Mouse (Mus musculus) midbrain, postnatal 0 days (tissue): ENCODE measurements around the gene Trappc6a. TPM values are rescaled to one million over a fixed set of nuclear protein-coding genes. Genes with fewer than 3 reads are reported as not detected.

ENCODE experiments used
- ATAC-seq: fragments of 200-750 bp; cut with Nextera tagmentation; 2 replicates; pipeline ENCODE4 v1.8.0; 2017; ENCODE audit warnings: moderate number of reproducible peaks, mild to moderate bottlenecking, moderate TSS enrichment, moderate library complexity; ENCODE audit not compliant: low FRiP score
- DNase-seq: peaks from one replicate; pipeline ENCODE4 v3.0.0-alpha.2; 2015; ENCODE audit warnings: low spot score
- H3K27ac ChIP-seq: fragments of 300-500 bp; sonication (generic); 2 replicates; pipeline ENCODE4 v1.5.1; 2014; ENCODE audit warnings: low read depth, mild to moderate bottlenecking, low read length, mixed read lengths
- H3K27me3 ChIP-seq: fragments of 300-500 bp; sonication (generic); 2 replicates; pipeline ENCODE4 v1.6.1; 2014; ENCODE audit warnings: low read length, control low read depth, mixed read lengths; ENCODE audit not compliant: insufficient read depth
- H3K36me3 ChIP-seq: fragments of 300-500 bp; sonication (generic); 2 replicates; pipeline ENCODE4 v1.6.1; 2014; ENCODE audit warnings: low read length, control low read depth, mixed read lengths; ENCODE audit not compliant: insufficient read depth
- H3K4me1 ChIP-seq: fragments of 300-500 bp; sonication (generic); 2 replicates; pipeline ENCODE4 v1.6.1; 2014; ENCODE audit warnings: mild to moderate bottlenecking, control low read depth, antibody characterized with exemption, low read length, mixed read lengths; ENCODE audit not compliant: insufficient read depth
- H3K4me2 ChIP-seq: fragments of 300-500 bp; sonication (generic); 2 replicates; pipeline ENCODE4 v1.6.1; 2014; ENCODE audit warnings: low read depth, mild to moderate bottlenecking, low read length, mixed read lengths; ENCODE audit not compliant: poor library complexity, severe bottlenecking
- H3K4me3 ChIP-seq: fragments of 300-500 bp; sonication (generic); 2 replicates; pipeline ENCODE4 v1.5.1; 2014; ENCODE audit warnings: low read depth, mild to moderate bottlenecking, low read length, moderate library complexity
- H3K9ac ChIP-seq: fragments of 300-500 bp; sonication (generic); replicated peaks from 2 replicates; pipeline ENCODE4 v1.6.1; 2014; ENCODE audit warnings: mild to moderate bottlenecking, low read length, moderate library complexity, mixed read lengths; ENCODE audit not compliant: poor library complexity, severe bottlenecking
- H3K9me3 ChIP-seq: fragments of 300-500 bp; sonication (generic); 2 replicates; pipeline ENCODE4 v1.6.1; 2016; ENCODE audit warnings: low read length, control low read depth
- CTCF ChIP-seq: IDR thresholded peaks from 2 replicates; pipeline ENCODE4 v1.5.1; 2016; ENCODE audit warnings: antibody characterized with exemption, mild to moderate bottlenecking
- WGBS: fragments of 180-500 bp; shearing (Covaris S2); extraction: QIAGEN DNeasy Blood & Tissue Kit; methylation state at CpG from one replicate; pipeline ENCODE4 v1.1.7; 2014; 5-methylcytosine and 5-hydroxymethylcytosine counted together
- polyA plus RNA-seq: library from polyadenylated mRNA; unstranded; fragments of >200 nt; fragmentation: Nextera tagmentation; extraction: Ambion mirVana; gene quantifications from 2 replicates; pipeline ENCODE4 v1.2.1, GENCODE M21; 2015
- total RNA-seq: library from RNA; depleted of rRNA; stranded (reverse); fragments of >200 nt; gene quantifications from 2 replicates; pipeline ENCODE4 v1.2.3, GENCODE M21; 2014

Gene Trappc6a
- total and polyA plus RNA-seq, 2 experiments from 2014 or later, result 23.9 to 32.6 TPM

GRCm38 (mm10) chr7:19495521-19496213 is 12.5 kb upstream of the Trappc6a start:
- no peak overlapping the region for H3K9ac ChIP-seq
- H3K27ac ChIP-seq, result no peak overlapping the region
- no peak for ATAC-seq
- H3K27me3 ChIP-seq, result peaks cover 16% of the 10 kb centered on the region
- no peak for TF ChIP-seq CTCF
- H3K36me3 ChIP-seq, result no peaks in the 10 kb centered on the region
- H3K4me1 ChIP-seq, result no peaks in the 10 kb centered on the region
- H3K4me2 ChIP-seq, result no peak overlapping the region
- H3K4me3 ChIP-seq, result no peak overlapping the region
- no peaks in the 10 kb centered on the region for H3K9me3 ChIP-seq
- 73% methylated on average over 19 of the region's 20 CpGs for WGBS
- no peak for DNase-seq

- no peak for TF ChIP-seq CTCF
- H3K27me3 ChIP-seq, result peaks cover 11% of the 10 kb centered on the region
- no peak for DNase-seq
- H3K9me3 ChIP-seq, result no peaks in the 10 kb centered on the region
- WGBS, result 69% methylated on average over 5 of the region's 5 CpGs
- H3K27ac ChIP-seq, result no peak overlapping the region
- no peak overlapping the region for H3K9ac ChIP-seq
- no peak overlapping the region for H3K4me2 ChIP-seq
- no peaks in the 10 kb centered on the region for H3K36me3 ChIP-seq
- no peak overlapping the region for H3K4me3 ChIP-seq
- no peaks in the 10 kb centered on the region for H3K4me1 ChIP-seq
- no peak for ATAC-seq
Observed at GRCm38 (mm10) chr7:19496214-19496555, 12.0 kb upstream of the Trappc6a start.

- no peak for DNase-seq
- Histone ChIP-seq H3K4me2 (no peak overlapping the region), H3K27me3 (peaks cover 3% of the 10 kb centered on the region; the same call in 1 of the 2 replicates), H3K9me3 (no peaks in the 10 kb centered on the region), H3K4me3 (no peak overlapping the region), H3K4me1 (no peaks in the 10 kb centered on the region), H3K27ac (no peak overlapping the region), H3K9ac (no peak overlapping the region), H3K36me3 (no peaks in the 10 kb centered on the region)
- no peak for ATAC-seq
- 85% methylated on average over 4 of the region's 4 CpGs for WGBS
- TF ChIP-seq CTCF, result no peak
Observed at GRCm38 (mm10) chr7:19498326-19498725, 9.9 kb upstream of the Trappc6a start.

GRCm38 (mm10) chr7:19500420-19501363 is 7.5 kb upstream of the Trappc6a start:
- no peak for TF ChIP-seq CTCF
- no peak for ATAC-seq

GRCm38 (mm10) chr7:19501658-19502057 is 6.5 kb upstream of the Trappc6a start:
- ATAC-seq, result no peak
- H3K27me3 ChIP-seq, result no peaks in the 10 kb centered on the region
- H3K4me3 ChIP-seq, result no peak overlapping the region
- no peak overlapping the region for H3K9ac ChIP-seq
- H3K9me3 ChIP-seq, result no peaks in the 10 kb centered on the region
- H3K36me3 ChIP-seq, result no peaks in the 10 kb centered on the region
- WGBS, result 77% methylated on average over 4 of the region's 4 CpGs
- DNase-seq, result no peak
- no peak overlapping the region for H3K4me2 ChIP-seq
- TF ChIP-seq CTCF, result no peak
- no peak overlapping the region for H3K27ac ChIP-seq
- H3K4me1 ChIP-seq, result no peaks in the 10 kb centered on the region

More at GRCm38 (mm10) chr7:19500420-19501363, 7.5 kb upstream of the Trappc6a start:
- no peaks in the 10 kb centered on the region for H3K36me3 ChIP-seq
- no peaks in the 10 kb centered on the region for H3K27me3 ChIP-seq
- no peaks in the 10 kb centered on the region for H3K4me1 ChIP-seq
- 77% methylated on average over 12 of the region's 12 CpGs for WGBS
- no peaks in the 10 kb centered on the region for H3K9me3 ChIP-seq
- H3K9ac ChIP-seq, result no peak overlapping the region
- no peak overlapping the region for H3K27ac ChIP-seq
- no peak for DNase-seq
- no peak overlapping the region for H3K4me3 ChIP-seq
- H3K4me2 ChIP-seq, result no peak overlapping the region

GRCm38 (mm10) chr7:19503481-19504068 is 4.6 kb upstream of the Trappc6a start:
- ATAC-seq, result no peak
- H3K4me3 ChIP-seq, result no peak overlapping the region
- H3K9me3 ChIP-seq, result no peaks in the 10 kb centered on the region
- no peaks in the 10 kb centered on the region for H3K36me3 ChIP-seq
- DNase-seq, result peak; percentile 54
- H3K4me2 ChIP-seq, result no peak overlapping the region
- H3K4me1 ChIP-seq, result no peaks in the 10 kb centered on the region
- no peaks in the 10 kb centered on the region for H3K27me3 ChIP-seq
- TF ChIP-seq CTCF, result peak; percentile 82
- H3K9ac ChIP-seq, result no peak overlapping the region
- 44% methylated on average over 5 of the region's 5 CpGs for WGBS
- no peak overlapping the region for H3K27ac ChIP-seq
